Mouse (Mus musculus): ENCODE results near the gene Wwtr1. TPM values are rescaled to one million over a fixed set of nuclear protein-coding genes. Genes with fewer than 3 reads are reported as not detected.

Gene Wwtr1
- polyA plus RNA-seq, 1 experiment from 2014 or later, result 11.5 TPM

- ATAC-seq (ENCODE audit: low FRiP score), result no peak
Measured at GRCm38 (mm10) chr3:57504756-57505155, 71.0 kb downstream of the Wwtr1 start.

GRCm38 (mm10) chr3:57501596-57502220 lies 74.0 kb downstream of the Wwtr1 start:
- Histone ChIP-seq H3K36me3 (replicated peaks) (no peaks in the 10 kb centered on the region; the same call in 1 of the 2 replicates), H3K9ac (no peak overlapping the region), H3K27me3 (no peaks in the 10 kb centered on the region), H3K9me3 (no peaks in the 10 kb centered on the region), H3K27ac (no peak overlapping the region), H3K4me2 (no peak overlapping the region), H3K4me3 (replicated peaks) (no peak overlapping the region), H3K4me1 (no peaks in the 10 kb centered on the region)
- ATAC-seq (ENCODE audit: low FRiP score), result no peak
- WGBS, result 90% methylated on average over 10 of the region's 10 CpGs

More at GRCm38 (mm10) chr3:57504756-57505155, 71.0 kb downstream of the Wwtr1 start:
- Histone ChIP-seq H3K4me3 (replicated peaks) (no peak overlapping the region), H3K9ac (no peak overlapping the region), H3K36me3 (replicated peaks) (no peaks in the 10 kb centered on the region; the same call in 1 of the 2 replicates), H3K4me1 (no peaks in the 10 kb centered on the region), H3K27me3 (no peaks in the 10 kb centered on the region), H3K9me3 (no peaks in the 10 kb centered on the region), H3K4me2 (no peak overlapping the region), H3K27ac (no peak overlapping the region)
- 70% methylated on average over 2 of the region's 2 CpGs for WGBS

- Histone ChIP-seq H3K9ac (no peak overlapping the region), H3K4me3 (replicated peaks) (no peak overlapping the region), H3K27me3 (no peaks in the 10 kb centered on the region), H3K27ac (no peak overlapping the region), H3K36me3 (replicated peaks) (no peaks in the 10 kb centered on the region; the same call in 1 of the 2 replicates), H3K4me1 (no peaks in the 10 kb centered on the region), H3K4me2 (no peak overlapping the region), H3K9me3 (no peaks in the 10 kb centered on the region)
- 93% methylated on average over 9 of the region's 9 CpGs for WGBS
- no peak for ATAC-seq (ENCODE audit: low FRiP score)
Measured at GRCm38 (mm10) chr3:57500846-57501245, 74.9 kb downstream of the Wwtr1 start.

GRCm38 (mm10) chr3:57497791-57498190 lies 77.9 kb downstream of the Wwtr1 start:
- 94% methylated on average over 1 of the region's 1 CpGs for WGBS
- H3K4me2 ChIP-seq, result no peak overlapping the region
- H3K36me3 ChIP-seq (replicated peaks), result no peaks in the 10 kb centered on the region; the same call in 1 of the 2 replicates
- no peak overlapping the region for H3K4me3 ChIP-seq (replicated peaks)
- no peaks in the 10 kb centered on the region for H3K27me3 ChIP-seq
- no peaks in the 10 kb centered on the region for H3K4me1 ChIP-seq
- H3K9ac ChIP-seq, result no peak overlapping the region
- H3K27ac ChIP-seq, result no peak overlapping the region
- no peaks in the 10 kb centered on the region for H3K9me3 ChIP-seq
- no peak for ATAC-seq (ENCODE audit: low FRiP score)

- H3K27ac ChIP-seq, result no peak overlapping the region
- no peak for ATAC-seq (ENCODE audit: low FRiP score)
- H3K9me3 ChIP-seq, result no peaks in the 10 kb centered on the region
- no peaks in the 10 kb centered on the region; the same call in 1 of the 2 replicates for H3K36me3 ChIP-seq (replicated peaks)
- H3K4me1 ChIP-seq, result no peaks in the 10 kb centered on the region
- no peak overlapping the region for H3K9ac ChIP-seq
- H3K4me2 ChIP-seq, result no peak overlapping the region
- no peaks in the 10 kb centered on the region for H3K27me3 ChIP-seq
- no peak overlapping the region for H3K4me3 ChIP-seq (replicated peaks)
- 80% methylated on average over 2 of the region's 2 CpGs for WGBS
Measured at GRCm38 (mm10) chr3:57496428-57496827, 79.3 kb downstream of the Wwtr1 start.

- H3K36me3 ChIP-seq (replicated peaks), result no peaks in the 10 kb centered on the region
- no peak overlapping the region for H3K27ac ChIP-seq
- no peak overlapping the region for H3K4me2 ChIP-seq
- no peaks in the 10 kb centered on the region for H3K4me1 ChIP-seq
- no peak overlapping the region for H3K4me3 ChIP-seq (replicated peaks)
- ATAC-seq (ENCODE audit: low FRiP score), result no peak
- no peaks in the 10 kb centered on the region for H3K27me3 ChIP-seq
- WGBS, result 78% methylated on average over 8 of the region's 8 CpGs
- no peak overlapping the region for H3K9ac ChIP-seq
- no peaks in the 10 kb centered on the region for H3K9me3 ChIP-seq
Measured at GRCm38 (mm10) chr3:57487455-57488153, 88.1 kb downstream of the Wwtr1 start.

- Histone ChIP-seq H3K4me3 (replicated peaks) (no peak overlapping the region), H3K9me3 (no peaks in the 10 kb centered on the region), H3K27ac (no peak overlapping the region), H3K27me3 (no peaks in the 10 kb centered on the region), H3K4me1 (no peaks in the 10 kb centered on the region), H3K9ac (no peak overlapping the region), H3K4me2 (no peak overlapping the region), H3K36me3 (replicated peaks) (no peaks in the 10 kb centered on the region)
- WGBS, result 83% methylated on average over 4 of the region's 4 CpGs
- ATAC-seq (ENCODE audit: low FRiP score), result no peak
Measured at GRCm38 (mm10) chr3:57486068-57486467, 89.6 kb downstream of the Wwtr1 start.

- Histone ChIP-seq H3K27me3 (no peaks in the 10 kb centered on the region), H3K4me2 (no peak overlapping the region), H3K4me1 (no peaks in the 10 kb centered on the region), H3K4me3 (replicated peaks) (no peak overlapping the region), H3K9me3 (no peaks in the 10 kb centered on the region), H3K27ac (no peak overlapping the region), H3K36me3 (replicated peaks) (no peaks in the 10 kb centered on the region), H3K9ac (no peak overlapping the region)
- no peak for ATAC-seq (ENCODE audit: low FRiP score)
- 92% methylated on average over 5 of the region's 5 CpGs for WGBS
Measured at GRCm38 (mm10) chr3:57481981-57482380, 93.7 kb downstream of the Wwtr1 start.

- ATAC-seq (ENCODE audit: low FRiP score), result no peak
- Histone ChIP-seq H3K4me3 (replicated peaks) (no peak overlapping the region), H3K4me2 (no peak overlapping the region), H3K27ac (no peak overlapping the region), H3K9ac (no peak overlapping the region), H3K4me1 (no peaks in the 10 kb centered on the region), H3K27me3 (no peaks in the 10 kb centered on the region), H3K36me3 (replicated peaks) (no peaks in the 10 kb centered on the region), H3K9me3 (no peaks in the 10 kb centered on the region)
- 88% methylated on average over 4 of the region's 4 CpGs for WGBS
Measured at GRCm38 (mm10) chr3:57480640-57481039, 95.1 kb downstream of the Wwtr1 start.

GRCm38 (mm10) chr3:57474421-57474820 lies 101.3 kb downstream of the Wwtr1 start:
- no peak overlapping the region for H3K4me2 ChIP-seq
- H3K4me3 ChIP-seq (replicated peaks), result no peak overlapping the region
- no peak overlapping the region for H3K9ac ChIP-seq
- H3K4me1 ChIP-seq, result peaks cover 28% of the 10 kb centered on the region
- no peaks in the 10 kb centered on the region for H3K36me3 ChIP-seq (replicated peaks)
- ATAC-seq (ENCODE audit: low FRiP score), result no peak
- no peak overlapping the region for H3K27ac ChIP-seq
- H3K9me3 ChIP-seq, result no peaks in the 10 kb centered on the region
- H3K27me3 ChIP-seq, result no peaks in the 10 kb centered on the region
- WGBS, result 92% methylated on average over 8 of the region's 8 CpGs

GRCm38 (mm10) chr3:57472407-57472806 lies 103.3 kb downstream of the Wwtr1 start:
- H3K27me3 ChIP-seq, result no peaks in the 10 kb centered on the region
- H3K9me3 ChIP-seq, result no peaks in the 10 kb centered on the region
- peak overlapping the region; percentile 71 for H3K27ac ChIP-seq
- peaks cover 28% of the 10 kb centered on the region for H3K4me1 ChIP-seq
- H3K9ac ChIP-seq, result no peak overlapping the region
- 0 out of 2 replicates have a peak overlapping the region, but pooled peaks have one; percentile 13 for H3K4me2 ChIP-seq
- 21% methylated on average over 4 of the region's 4 CpGs for WGBS
- no peaks in the 10 kb centered on the region for H3K36me3 ChIP-seq (replicated peaks)
- ATAC-seq (ENCODE audit: low FRiP score), result peak; percentile 85
- H3K4me3 ChIP-seq (replicated peaks), result no peak overlapping the region

GRCm38 (mm10) chr3:57470981-57471601 lies 104.6 kb downstream of the Wwtr1 start:
- H3K4me2 ChIP-seq, result peak overlapping the region; percentile 45
- H3K36me3 ChIP-seq (replicated peaks), result no peaks in the 10 kb centered on the region
- peak overlapping the region; percentile 19; the same call in 1 of the 2 replicates for H3K4me3 ChIP-seq (replicated peaks)
- no peaks in the 10 kb centered on the region for H3K9me3 ChIP-seq
- peak; percentile 52 for ATAC-seq (ENCODE audit: low FRiP score)
- H3K4me1 ChIP-seq, result peaks cover 28% of the 10 kb centered on the region
- 2% methylated on average over 15 of the region's 15 CpGs for WGBS
- H3K27me3 ChIP-seq, result no peaks in the 10 kb centered on the region
- H3K27ac ChIP-seq, result peak overlapping the region; percentile 88
- no peak overlapping the region; the same call in 1 of the 2 replicates for H3K9ac ChIP-seq
